Mouse (Mus musculus): Measurements from ENCODE around the gene Clta. TPM values are rescaled to one million over a fixed set of nuclear protein-coding genes. Genes with fewer than 3 reads are reported as not detected.

Gene Clta
- polyA plus RNA-seq, 1 experiment from 2014 or later, result 363 TPM

DNA sequence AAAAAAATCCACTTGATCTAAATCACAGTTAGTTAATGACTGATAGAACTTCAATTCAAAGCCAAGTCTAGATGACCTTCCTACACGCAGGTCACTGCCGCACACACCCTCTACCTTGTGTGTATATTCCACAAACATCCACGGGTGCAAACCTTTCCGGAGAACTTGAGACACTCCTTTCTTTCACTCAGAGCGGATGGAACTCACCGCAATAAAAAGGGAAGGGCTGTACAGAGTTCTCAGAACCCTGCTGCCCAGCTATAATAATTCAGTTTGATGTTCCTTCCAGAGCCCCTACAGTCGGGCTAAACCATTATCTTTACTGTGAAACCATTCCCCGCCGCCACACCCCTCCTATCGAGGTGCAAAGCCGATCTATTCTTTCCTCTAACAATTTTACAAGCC lies 67.5 kb downstream of the Clta start:
- ChIA-PET POLR2A (no interaction called here), CTCF (interaction anchor here (1.3 kb wide), 1 partner anchor 10 kb away, joined by 4 read pairs; no protein-coding TSS in a partner anchor)
- ATAC-seq (peak; percentile 7), DNase-seq (ENCODE audit: low read depth, low spot score) (no peak)
- in situ Hi-C loops (cut with MboI; ENCODE audit: low pct_unique_long_range_greater_than_20kb), result loop anchor here (5.0 kb wide), 1 partner anchor 46 kb away; no protein-coding TSS in a partner anchor
- TF ChIP-seq CTCF (IDR thresholded peaks at IDR 0.05), result no peak
- H3K27me3 ChIP-seq, result no peaks in the 10 kb centered on the region

DNA sequence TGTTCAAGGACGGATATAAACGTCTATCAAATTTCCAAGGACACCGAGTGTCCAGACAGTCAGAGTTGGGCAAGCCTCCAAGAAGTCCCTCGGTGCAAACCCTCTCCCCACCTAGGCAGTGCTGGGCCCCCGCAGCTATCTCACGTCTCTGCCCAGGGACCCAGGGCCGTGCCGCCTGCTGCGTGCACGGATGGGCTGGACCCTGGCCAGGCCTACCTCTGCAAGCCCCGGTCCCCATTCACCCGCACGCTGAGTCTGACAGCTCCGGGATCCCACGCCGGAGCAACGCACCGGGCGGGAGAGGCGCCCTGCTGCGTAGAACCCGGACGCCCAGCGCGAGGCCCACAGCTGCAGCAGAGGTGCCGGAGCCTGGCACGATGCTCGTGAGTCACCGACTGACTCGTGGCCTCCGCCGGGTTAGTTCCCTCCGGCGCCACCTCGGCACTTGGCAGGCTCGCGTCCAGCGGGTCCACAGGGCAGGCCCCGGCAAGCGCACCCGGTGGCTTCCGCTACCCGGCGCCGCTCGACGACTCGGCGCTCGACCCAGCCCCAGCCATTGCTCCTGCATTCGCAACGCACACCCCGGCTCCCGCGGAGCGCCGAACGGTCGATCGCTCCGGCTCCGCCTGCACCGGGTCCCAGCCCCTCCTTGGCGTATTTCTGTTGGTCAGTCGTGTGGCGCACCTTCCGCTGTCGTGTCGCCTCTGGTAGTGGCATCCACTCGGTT lies 68.1 kb downstream of the Clta start:
- POLR2A ChIA-PET, result interaction anchor here (1.6 kb wide), 1 partner anchor 11 kb away, joined by 8 read pairs; the partner anchor contains the start of gene Gne
- no peak for DNase-seq (ENCODE audit: low read depth, low spot score)
- ATAC-seq, result peak; percentile 92
- no peak for TF ChIP-seq CTCF (IDR thresholded peaks at IDR 0.05)
- CTCF ChIA-PET, result interaction anchor here (1.3 kb wide), 1 partner anchor 10 kb away, joined by 4 read pairs; no protein-coding TSS in a partner anchor
- in situ Hi-C loops (cut with MboI; ENCODE audit: low pct_unique_long_range_greater_than_20kb), result loop anchor here (5.0 kb wide), 1 partner anchor 45 kb away; no protein-coding TSS in a partner anchor
- no peaks in the 10 kb centered on the region for H3K27me3 ChIP-seq

DNA sequence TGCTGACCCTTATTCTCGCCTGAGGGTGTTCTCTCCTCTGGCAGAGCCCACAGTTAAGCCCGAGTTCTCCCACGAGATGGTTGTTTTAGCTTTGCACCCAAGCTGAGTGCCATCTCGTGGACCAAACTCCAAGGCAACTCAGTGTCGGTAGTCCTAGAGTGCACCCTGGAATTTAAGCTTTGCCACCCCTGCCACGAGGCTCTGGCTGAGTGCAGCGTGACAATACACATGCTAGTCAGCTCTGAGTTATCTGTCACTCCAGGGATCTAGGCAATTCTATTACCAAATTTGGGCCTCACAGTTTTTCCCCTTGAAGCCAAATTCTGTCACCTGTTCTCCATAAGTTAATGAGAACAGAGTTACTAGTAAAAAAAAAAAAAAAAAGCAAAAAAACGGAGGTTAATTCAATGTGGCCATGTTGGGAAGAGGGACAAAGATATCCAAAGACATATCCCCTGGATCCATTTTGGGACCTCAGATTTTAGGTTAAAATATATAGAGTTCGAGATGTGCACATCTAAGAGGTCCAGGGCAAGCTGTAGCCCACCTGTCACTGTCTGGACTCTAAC lies 68.7 kb downstream of the Clta start:
- TF ChIP-seq CTCF (IDR thresholded peaks at IDR 0.05), result no peak
- ATAC-seq (peak; percentile 17), DNase-seq (ENCODE audit: low read depth, low spot score) (no peak)
- POLR2A ChIA-PET, result interaction anchor here (1.6 kb wide), 1 partner anchor 11 kb away, joined by 8 read pairs; the partner anchor contains the start of gene Gne
- in situ Hi-C loops (cut with MboI; ENCODE audit: low pct_unique_long_range_greater_than_20kb), result loop anchor here (5.0 kb wide), 1 partner anchor 44 kb away; no protein-coding TSS in a partner anchor
- H3K27me3 ChIP-seq, result no peaks in the 10 kb centered on the region
- CTCF ChIA-PET, result no interaction called here

DNA sequence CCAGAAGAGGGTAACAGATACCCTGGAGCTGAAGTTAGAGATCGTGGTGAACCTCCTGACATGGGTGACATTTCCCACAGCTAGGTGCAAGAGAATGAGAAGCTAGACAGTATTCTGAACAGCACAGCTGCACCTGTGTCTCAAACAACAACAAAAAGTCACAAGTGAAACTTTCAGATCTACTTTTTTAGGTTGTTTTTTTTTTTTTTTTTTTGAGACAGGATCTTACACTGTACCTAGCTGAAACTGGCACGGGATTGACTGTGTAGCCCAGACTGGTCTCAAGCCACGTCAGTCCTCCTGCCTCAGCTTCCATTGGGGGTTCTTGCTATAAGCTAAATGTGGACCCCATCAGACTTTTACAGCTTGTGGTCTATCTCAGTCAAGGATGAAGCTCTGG lies 69.5 kb downstream of the Clta start:
- ATAC-seq (no peak), DNase-seq (ENCODE audit: low read depth, low spot score) (no peak)
- TF ChIP-seq CTCF (IDR thresholded peaks at IDR 0.05), result no peak
- no peaks in the 10 kb centered on the region for H3K27me3 ChIP-seq
- ChIA-PET POLR2A (interaction anchor here (1.6 kb wide), 1 partner anchor 10 kb away, joined by 8 read pairs; the partner anchor contains the start of gene Gne), CTCF (no interaction called here)
- in situ Hi-C loops (cut with MboI; ENCODE audit: low pct_unique_long_range_greater_than_20kb), result loop anchor here (5.0 kb wide), 1 partner anchor 44 kb away; no protein-coding TSS in a partner anchor

DNA sequence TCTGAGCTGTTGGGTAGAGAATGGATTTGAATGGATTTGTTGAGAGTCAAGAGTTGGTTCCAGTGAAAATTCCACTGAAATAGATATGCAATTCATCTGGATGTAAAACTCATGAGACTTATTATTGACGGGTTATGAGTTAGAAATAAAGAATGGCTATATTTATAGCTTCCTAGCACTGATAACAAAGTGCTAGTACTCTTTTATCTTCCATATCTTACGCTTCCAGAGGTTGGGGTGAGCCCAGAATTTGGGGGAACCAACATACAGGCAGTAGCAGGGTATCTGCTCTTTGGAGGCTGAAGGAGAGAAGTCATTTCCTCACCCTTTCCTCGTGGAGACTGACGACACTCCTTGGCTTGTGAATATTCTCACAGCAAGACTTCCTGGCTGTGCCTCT lies 70.2 kb downstream of the Clta start:
- in situ Hi-C loops (cut with MboI; ENCODE audit: low pct_unique_long_range_greater_than_20kb), result loop anchor here (5.0 kb wide), 1 partner anchor 43 kb away; no protein-coding TSS in a partner anchor
- no peak for TF ChIP-seq CTCF (IDR thresholded peaks at IDR 0.05)
- CTCF ChIA-PET, result no interaction called here

DNA sequence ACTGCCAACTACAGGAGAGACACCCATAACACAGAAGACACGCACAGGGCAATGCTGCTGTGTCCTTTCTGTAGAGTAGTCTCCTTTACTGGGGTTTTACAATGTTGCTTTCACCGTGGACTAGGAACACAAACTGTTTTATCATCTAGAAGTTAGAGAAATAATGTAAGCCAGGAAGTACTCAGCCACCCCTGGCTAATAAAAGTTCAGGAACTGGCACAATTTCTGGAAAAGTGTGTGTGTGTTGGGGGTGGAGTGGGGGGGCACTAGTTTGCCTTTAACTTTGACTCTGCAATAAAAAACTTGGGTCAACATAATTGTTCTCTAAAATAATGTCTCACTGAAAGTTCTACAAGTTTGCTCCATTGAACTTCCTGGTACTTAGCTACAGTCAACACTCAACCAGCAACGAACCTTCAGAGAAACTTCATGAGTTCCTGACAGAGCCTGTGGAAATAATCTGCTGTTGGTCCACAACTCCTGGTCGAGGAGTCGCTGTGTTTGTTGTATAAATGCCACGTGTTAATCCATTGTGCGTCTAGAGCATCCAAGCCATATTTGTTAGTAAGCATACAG lies 74.2 kb downstream of the Clta start:
- DNase-seq (ENCODE audit: low read depth, low spot score) (no peak), ATAC-seq (no peak)
- no peak for TF ChIP-seq CTCF (IDR thresholded peaks at IDR 0.05)
- POLR2A ChIA-PET, result no interaction called here
- CTCF ChIA-PET, result no interaction called here
- no peaks in the 10 kb centered on the region for H3K27me3 ChIP-seq
- in situ Hi-C loops (cut with MboI; ENCODE audit: low pct_unique_long_range_greater_than_20kb), result no loop called here

More for the DNA sequence above, 70.2 kb downstream of the Clta start:
- no peaks in the 10 kb centered on the region for H3K27me3 ChIP-seq
- no peak for DNase-seq (ENCODE audit: low read depth, low spot score)
- POLR2A ChIA-PET, result no interaction called here
- no peak for ATAC-seq

Other genes starting within 250 kb of the Clta start
- gene Olfr159, start 233.4 kb upstream of the Clta start, polyA plus RNA-seq (2021), result not detected
- not detected for gene Olfr156, start 180.6 kb upstream of the Clta start, polyA plus RNA-seq (2021)
- gene Olfr157, start 164.3 kb upstream of the Clta start, polyA plus RNA-seq (2021), result not detected
- not detected for gene Olfr155, start 152.9 kb upstream of the Clta start, polyA plus RNA-seq (2021)
- 3.5 TPM for gene Reck, start 128.9 kb upstream of the Clta start, polyA plus RNA-seq (2021)
- gene Glipr2, start 47.1 kb upstream of the Clta start, polyA plus RNA-seq (2021), result 58.5 TPM
- gene Ccin, start 21.0 kb upstream of the Clta start, polyA plus RNA-seq (2021), result 1.2 TPM
- gene Gne, start 79.7 kb downstream of the Clta start, polyA plus RNA-seq (2021), result 16.8 TPM
- gene Rnf38, start 229.3 kb downstream of the Clta start, polyA plus RNA-seq (2021), result 26.1 TPM